Mouse (Mus musculus) brain, embryonic 14.5 days (tissue): Measurements from ENCODE around the gene Rac3. TPM values are rescaled to one million over a fixed set of nuclear protein-coding genes. Genes with fewer than 3 reads are reported as not detected.

ENCODE experiments used
- DNase-seq: peaks from one replicate; pipeline ENCODE4 v3.0.0-alpha.2; 2011; ENCODE audit warnings: low read depth
- CTCF ChIP-seq: fragments of 200-500 bp; IDR thresholded peaks from 2 replicates; pipeline ENCODE4 v1.5.1; 2012; ENCODE audit warnings: inconsistent platforms, mild to moderate bottlenecking, moderate library complexity, borderline replicate concordance; ENCODE audit not compliant: insufficient read depth, insufficient read length; ENCODE audit errors: extremely low read depth
- POLR2A ChIP-seq: fragments of 200-500 bp; IDR thresholded peaks from 2 replicates; pipeline ENCODE4 v1.6.1; 2012; ENCODE audit warnings: mild to moderate bottlenecking, inconsistent platforms, borderline replicate concordance; ENCODE audit not compliant: poor library complexity, insufficient read depth, insufficient read length, severe bottlenecking; ENCODE audit errors: extremely low read depth
- polyA plus RNA-seq: library from polyadenylated mRNA; depleted of rRNA; stranded (reverse); fragments of >200 nt; gene quantifications from 2 replicates; pipeline ENCODE4 v1.2.3, GENCODE M21; 2012

The Rac3 gene
- polyA plus RNA-seq, 1 experiment, result 438 TPM

- TF ChIP-seq CTCF (no peak), POLR2A (no peak)
- DNase-seq, result no peak
Measured at GRCm38 (mm10) chr11:120709551-120709950, 11.7 kb upstream of the Rac3 start.

DNA sequence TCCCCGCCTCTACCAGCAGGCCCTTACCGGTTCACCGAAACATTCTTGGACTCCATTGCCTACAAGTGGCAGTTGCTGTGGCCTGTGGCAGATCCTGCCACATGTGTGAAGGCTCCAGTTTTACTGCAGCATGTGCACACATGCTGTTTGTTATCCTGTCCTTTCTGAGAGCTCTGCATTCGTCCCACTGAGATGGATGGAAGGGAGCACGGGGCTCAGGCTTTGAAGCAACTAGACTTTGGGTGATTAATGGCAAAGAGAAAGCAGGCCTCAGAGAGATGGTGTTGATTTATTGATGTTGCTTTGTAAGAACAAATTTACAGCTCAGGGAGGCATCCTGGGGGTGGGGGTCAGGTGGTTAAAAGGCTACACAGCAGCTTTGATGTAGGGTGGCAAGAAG is 10.6 kb upstream of the Rac3 start:
- TF ChIP-seq CTCF (no peak), POLR2A (no peak)
- DNase-seq, result no peak

- TF ChIP-seq POLR2A (no peak), CTCF (no peak)
- DNase-seq, result no peak
Measured at GRCm38 (mm10) chr11:120711980-120712604, 9.2 kb upstream of the Rac3 start.

- peak; percentile 69 for DNase-seq
- TF ChIP-seq CTCF (peak; percentile 62), POLR2A (no peak)
Measured at GRCm38 (mm10) chr11:120712771-120713568, 8.3 kb upstream of the Rac3 start.

GRCm38 (mm10) chr11:120713580-120714518 is 7.4 kb upstream of the Rac3 start, which contains the start of the genes Cenpx and Lrrc45:
Cenpx (minus strand) TSS chr11:120713738.
Lrrc45 (plus strand) TSS chr11:120713925.
- DNase-seq, result peak; percentile 99
- TF ChIP-seq POLR2A (peak; percentile 45; the same call in 1 of the 2 replicates), CTCF (no peak)

- no peak for DNase-seq
- TF ChIP-seq POLR2A (no peak), CTCF (no peak)
Measured at GRCm38 (mm10) chr11:120714546-120714945, 6.7 kb upstream of the Rac3 start.

DNA sequence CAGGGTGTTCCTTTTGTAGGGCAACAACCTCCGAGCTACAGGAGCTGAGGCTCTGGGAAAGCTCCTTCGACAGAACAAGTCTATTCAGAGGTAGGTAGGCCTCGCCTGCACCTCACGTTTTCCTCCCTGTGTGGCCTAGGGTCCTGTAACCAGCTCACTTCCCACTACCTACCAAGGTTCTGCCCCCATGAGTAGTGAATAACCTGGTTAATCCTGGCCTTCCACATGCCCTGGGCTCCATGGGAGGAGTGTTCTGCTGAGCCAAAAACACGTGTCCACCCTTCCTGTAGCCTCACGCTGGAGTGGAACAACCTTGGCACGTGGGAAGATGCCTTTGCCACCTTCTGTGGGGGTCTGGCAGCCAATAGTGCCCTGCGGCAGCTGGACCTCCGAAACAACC is 6.1 kb upstream of the Rac3 start:
- no peak for DNase-seq
- no peak for TF ChIP-seq POLR2A
- TF ChIP-seq CTCF, result no peak

DNA sequence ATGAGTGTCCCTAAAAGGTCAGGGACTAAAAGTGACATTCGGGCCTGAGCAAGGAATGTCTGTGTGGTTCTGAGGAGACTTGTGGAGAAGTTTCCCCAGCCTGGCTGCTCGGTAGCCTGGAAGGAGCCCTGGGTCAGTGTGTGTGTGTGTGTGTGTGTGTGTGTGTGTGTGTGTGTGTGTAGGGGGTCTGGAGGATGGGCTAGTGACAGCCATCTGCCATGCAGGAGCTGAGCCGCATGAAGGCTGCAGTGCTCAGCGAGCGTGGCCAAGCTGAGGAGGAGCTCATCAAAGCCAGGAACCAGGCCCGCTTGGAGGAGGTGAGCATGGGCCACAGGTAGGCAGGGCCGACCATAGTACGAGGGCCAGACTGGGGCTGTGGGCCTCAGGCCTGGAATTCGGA is 2.0 kb upstream of the Rac3 start:
- no peak for DNase-seq
- TF ChIP-seq CTCF (no peak), POLR2A (no peak)

- DNase-seq, result no peak
- TF ChIP-seq CTCF (no peak), POLR2A (no peak)
Measured at GRCm38 (mm10) chr11:120719841-120720376, 1.4 kb upstream of the Rac3 start.

GRCm38 (mm10) chr11:120720450-120720849 is 820 bp upstream of the Rac3 start:
- DNase-seq, result peak; percentile 94
- TF ChIP-seq CTCF (peak; percentile 93), POLR2A (no peak)
